Mouse (Mus musculus) heart, adult 11 months (tissue): ENCODE data around the gene Ctnnb1.

ENCODE experiments used
- DNase-seq: peaks from one replicate; pipeline ENCODE4 v3.0.0; 2022

The Ctnnb1 gene

GRCm38 (mm10) chr9:120929081-120929480 is at the start of gene Ctnnb1:
Ctnnb1 (plus strand) TSS chr9:120929216.
- peak; percentile 79 for DNase-seq

- peak; percentile 95 for DNase-seq
These were observed 48.7 kb upstream of the Ctnnb1 start for GRCm38 (mm10) chr9:120880286-120880685.

- DNase-seq = peak; percentile 99
These were observed 47.9 kb upstream of the Ctnnb1 start for GRCm38 (mm10) chr9:120881121-120881520.

GRCm38 (mm10) chr9:120881839-120882238 is 47.2 kb upstream of the Ctnnb1 start:
- DNase-seq = no peak

GRCm38 (mm10) chr9:120884726-120885125 is 44.3 kb upstream of the Ctnnb1 start:
- no peak for DNase-seq

- no peak for DNase-seq
These were observed 41.4 kb upstream of the Ctnnb1 start for GRCm38 (mm10) chr9:120887631-120888030.

- DNase-seq = no peak
These were observed 35.6 kb upstream of the Ctnnb1 start for GRCm38 (mm10) chr9:120893435-120893834.

- no peak for DNase-seq
These were observed 35.0 kb upstream of the Ctnnb1 start for GRCm38 (mm10) chr9:120893971-120894370.

GRCm38 (mm10) chr9:120894376-120894775 is 34.6 kb upstream of the Ctnnb1 start:
- DNase-seq = no peak

- DNase-seq = no peak
These were observed 32.5 kb upstream of the Ctnnb1 start for GRCm38 (mm10) chr9:120896502-120896901.

- DNase-seq = no peak
These were observed 31.7 kb upstream of the Ctnnb1 start for GRCm38 (mm10) chr9:120897269-120897668.

GRCm38 (mm10) chr9:120899833-120900232 is 29.2 kb upstream of the Ctnnb1 start:
- DNase-seq = no peak

- peak; percentile 21 for DNase-seq
These were observed 28.4 kb upstream of the Ctnnb1 start for GRCm38 (mm10) chr9:120900338-120901274.

GRCm38 (mm10) chr9:120902562-120902961 is 26.5 kb upstream of the Ctnnb1 start:
- DNase-seq = peak; percentile 90

- DNase-seq = peak; percentile 59
These were observed 20.6 kb upstream of the Ctnnb1 start for GRCm38 (mm10) chr9:120908461-120908860.

GRCm38 (mm10) chr9:120913152-120913551 is 15.9 kb upstream of the Ctnnb1 start:
- peak; percentile 78 for DNase-seq

GRCm38 (mm10) chr9:120914429-120914828 is 14.6 kb upstream of the Ctnnb1 start:
- DNase-seq = no peak

- peak; percentile 98 for DNase-seq
These were observed 14.0 kb upstream of the Ctnnb1 start for GRCm38 (mm10) chr9:120914877-120915459.

- peak; percentile 16 for DNase-seq
These were observed 11.4 kb upstream of the Ctnnb1 start for GRCm38 (mm10) chr9:120917619-120918018.

GRCm38 (mm10) chr9:120918211-120918610 is 10.8 kb upstream of the Ctnnb1 start:
- peak; percentile 83 for DNase-seq

- DNase-seq = no peak
These were observed 10.4 kb upstream of the Ctnnb1 start for GRCm38 (mm10) chr9:120918642-120919041.

- peak; percentile 82 for DNase-seq
These were observed 9.9 kb upstream of the Ctnnb1 start for GRCm38 (mm10) chr9:120919130-120919529.

- DNase-seq = peak; percentile 31
These were observed 2.9 kb upstream of the Ctnnb1 start for GRCm38 (mm10) chr9:120926126-120926525.
